Mouse (Mus musculus): ENCODE data around the gene Acap1.
"Not testable (repeated sequence)": the region's sequence is repeated elsewhere in the genome, so short reads cannot be mapped to it uniquely, and the experiment has no call there.

The Acap1 gene

DNA sequence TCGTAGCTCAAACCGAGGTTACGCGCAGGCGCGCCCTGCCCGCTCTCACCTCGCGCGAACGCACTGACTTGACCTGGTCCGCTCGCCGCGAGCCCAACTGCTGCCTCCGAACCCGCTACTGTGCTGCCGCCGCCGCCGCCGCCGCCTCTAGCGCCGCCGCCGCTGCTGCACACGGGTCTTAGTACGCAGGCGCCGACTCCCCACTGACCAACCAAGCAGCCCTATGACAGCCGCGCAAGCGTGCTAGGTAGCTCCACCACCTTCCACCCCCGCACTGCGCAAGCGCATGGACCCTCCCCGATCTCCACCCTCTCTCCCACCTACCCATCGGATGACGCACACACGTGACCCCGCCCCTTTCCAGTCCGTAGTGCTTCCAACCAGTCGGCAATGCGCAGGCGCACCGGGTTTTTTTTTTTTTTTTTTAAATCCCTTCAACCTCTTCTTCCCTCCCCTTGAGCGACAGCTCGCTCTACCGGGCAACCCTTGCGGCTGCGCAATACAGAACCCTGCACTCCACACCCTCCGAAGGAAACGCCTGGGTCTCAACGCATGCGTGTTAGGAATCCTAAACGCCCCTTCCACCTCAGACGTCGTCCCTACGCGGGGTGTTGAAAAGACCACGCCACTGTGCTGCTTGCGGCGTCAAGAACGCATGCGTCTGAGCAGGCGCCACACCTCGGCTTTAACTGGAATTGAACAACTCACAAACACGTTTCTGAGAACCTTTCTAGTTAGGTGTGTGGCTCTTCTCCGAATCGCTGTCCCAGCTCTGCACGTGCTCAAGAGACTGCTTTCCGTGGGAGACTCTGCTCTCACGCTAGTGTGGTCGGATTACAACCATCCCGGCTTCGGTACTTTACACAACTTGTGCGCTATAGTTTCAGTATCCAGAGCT is 26.0 kb upstream of the Acap1 start, which contains the start of gene Eif5a:
Gene Eif5a, minus strand, starts transcription at position 845 of the 898 bp plus-strand sequence.
- peak; percentile 100 for DNase-seq (ENCODE audit: low spot score)

- peak; percentile 39 for DNase-seq (ENCODE audit: low spot score)
These were observed 25.1 kb upstream of the Acap1 start for GRCm38 (mm10) chr11:69920266-69921031.

GRCm38 (mm10) chr11:69919661-69920265 is 24.4 kb upstream of the Acap1 start:
- peak; percentile 63 for DNase-seq (ENCODE audit: low spot score)

- no peak for DNase-seq (ENCODE audit: low spot score)
These were observed 23.7 kb upstream of the Acap1 start for GRCm38 (mm10) chr11:69919053-69919452.

- no peak for DNase-seq (ENCODE audit: low spot score)
These were observed 22.8 kb upstream of the Acap1 start for GRCm38 (mm10) chr11:69918118-69918517.

- no peak for DNase-seq (ENCODE audit: low spot score)
These were observed 22.1 kb upstream of the Acap1 start for GRCm38 (mm10) chr11:69917379-69917948.

DNA sequence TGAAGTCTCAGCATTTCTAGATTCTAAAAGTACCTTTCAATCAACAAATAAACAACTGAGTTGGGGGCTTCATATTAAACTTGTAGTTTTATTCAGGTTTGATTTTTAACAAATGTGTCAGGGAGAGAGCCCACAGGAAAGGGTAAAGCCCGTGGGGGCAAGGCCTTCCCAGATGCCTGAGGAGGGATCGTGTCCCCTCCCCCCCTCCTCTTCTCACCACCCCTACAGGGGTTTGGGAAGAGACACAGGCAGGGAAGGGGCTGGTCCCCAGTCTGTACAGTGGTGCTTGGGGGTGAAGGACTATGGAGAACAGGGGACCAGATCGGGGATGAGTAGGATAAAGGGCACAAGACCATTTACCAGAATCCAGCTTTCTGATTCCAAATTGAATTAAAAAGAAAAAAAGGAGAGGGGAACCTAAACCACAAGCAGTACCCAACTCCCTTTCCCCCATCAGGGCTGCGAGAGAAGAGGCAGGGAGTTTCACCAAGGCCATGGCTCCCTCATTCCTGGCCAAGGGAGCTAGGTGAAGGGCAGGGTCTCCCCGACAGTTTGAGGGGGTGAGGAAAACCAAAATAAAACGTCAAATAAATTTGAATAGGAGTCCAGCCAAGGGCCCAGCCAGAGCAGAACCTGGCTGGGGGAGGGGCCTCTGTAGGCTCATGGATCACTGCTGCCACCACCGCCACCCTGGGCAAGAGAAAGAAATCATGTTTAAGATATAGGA is 21.5 kb upstream of the Acap1 start:
- DNase-seq (ENCODE audit: low spot score): not testable (repeated sequence)

DNA sequence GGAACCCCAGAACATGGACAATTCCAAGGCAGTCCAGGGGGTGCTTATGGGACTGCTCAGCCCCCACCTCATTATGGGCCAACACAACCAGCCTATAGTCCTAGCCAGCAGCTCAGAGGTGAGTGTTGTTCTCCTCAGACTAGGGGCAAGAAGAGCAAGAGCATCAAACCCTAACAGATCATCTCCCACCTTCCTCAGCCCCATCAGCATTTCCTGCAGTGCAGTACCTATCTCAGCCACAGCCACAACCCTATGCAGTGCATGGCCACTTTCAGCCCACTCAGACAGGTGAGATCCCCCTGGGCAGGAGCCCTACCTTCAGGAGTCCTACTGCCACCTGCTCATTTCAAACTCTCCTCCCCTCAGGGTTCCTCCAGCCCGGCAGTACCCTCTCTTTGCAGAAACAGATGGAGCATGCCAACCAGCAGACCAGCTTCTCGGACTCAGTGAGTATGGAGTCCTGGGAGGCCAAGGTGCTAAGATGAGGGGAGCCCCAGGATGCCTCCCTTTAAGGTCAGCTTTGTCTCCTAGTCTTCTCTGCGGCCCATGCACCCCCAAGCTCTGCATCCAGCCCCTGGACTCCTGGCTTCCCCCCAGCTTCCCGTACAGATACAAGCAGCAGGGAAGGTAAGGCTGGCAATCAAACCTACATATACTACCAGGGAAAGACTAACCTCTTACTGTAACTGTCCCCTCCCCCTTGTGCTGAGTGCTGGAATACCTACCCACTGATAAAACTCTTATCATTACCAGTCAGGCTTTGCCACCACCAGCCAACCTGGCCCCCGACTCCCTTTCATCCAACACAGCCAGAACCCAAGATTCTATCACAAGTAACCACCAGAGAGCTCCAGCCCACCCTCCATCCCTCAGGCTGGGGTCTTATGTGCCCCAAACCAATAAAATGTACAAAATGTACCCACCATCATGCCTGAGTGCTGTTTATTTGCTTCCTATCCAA is 20.6 kb upstream of the Acap1 start:
- DNase-seq (ENCODE audit: low spot score): no peak

- no peak for DNase-seq (ENCODE audit: low spot score)
These were observed 19.6 kb upstream of the Acap1 start for GRCm38 (mm10) chr11:69914917-69915430.

DNA sequence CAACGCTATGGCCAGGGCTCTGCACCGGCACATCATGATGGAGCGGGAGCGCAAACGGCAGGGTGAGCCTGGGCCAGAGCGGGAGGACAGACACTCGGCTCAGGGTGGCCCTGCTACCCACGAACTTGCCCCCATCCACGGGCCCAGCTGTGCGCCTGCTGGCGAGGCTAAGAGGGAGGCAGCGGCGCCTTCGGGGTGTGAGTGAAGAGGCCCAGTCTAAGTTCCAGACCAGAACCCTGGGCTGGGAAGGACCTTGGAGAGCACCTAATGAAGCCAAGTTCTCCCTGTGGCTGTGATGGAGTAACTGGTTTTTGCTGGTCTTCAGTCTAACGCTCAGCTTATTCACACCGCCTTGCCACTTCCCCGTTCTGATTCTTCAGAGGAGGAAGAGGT is 19.0 kb upstream of the Acap1 start:
- no peak for DNase-seq (ENCODE audit: low spot score)

GRCm38 (mm10) chr11:69913554-69914371 is 18.4 kb upstream of the Acap1 start, which contains the start of gene Gps2:
Gene Gps2 (plus strand): TSS chr11:69913888.
- peak; percentile 86 for DNase-seq (ENCODE audit: low spot score)

- no peak for DNase-seq (ENCODE audit: low spot score)
These were observed 17.6 kb upstream of the Acap1 start for GRCm38 (mm10) chr11:69912716-69913530.

DNA sequence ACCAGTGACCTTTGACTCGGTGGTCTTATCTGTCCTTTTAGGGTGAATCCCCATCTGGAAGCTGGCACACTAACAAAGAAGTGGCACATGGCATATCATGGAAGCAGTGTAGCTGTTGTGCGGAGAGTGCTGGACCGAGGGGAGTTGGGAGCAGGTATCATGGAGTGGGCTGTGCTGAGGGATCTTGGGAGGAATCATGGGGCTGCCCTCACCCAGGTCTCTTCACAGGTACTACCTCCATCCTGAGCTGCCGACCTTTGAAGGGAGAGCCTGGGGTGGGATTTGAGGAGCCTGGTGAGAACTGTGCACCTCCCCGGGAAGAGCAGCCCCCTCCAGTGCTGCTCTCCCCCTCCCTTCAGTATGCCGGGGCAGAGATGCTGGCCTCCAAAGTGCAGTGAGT is 16.4 kb upstream of the Acap1 start:
- DNase-seq (ENCODE audit: low spot score): no peak

DNA sequence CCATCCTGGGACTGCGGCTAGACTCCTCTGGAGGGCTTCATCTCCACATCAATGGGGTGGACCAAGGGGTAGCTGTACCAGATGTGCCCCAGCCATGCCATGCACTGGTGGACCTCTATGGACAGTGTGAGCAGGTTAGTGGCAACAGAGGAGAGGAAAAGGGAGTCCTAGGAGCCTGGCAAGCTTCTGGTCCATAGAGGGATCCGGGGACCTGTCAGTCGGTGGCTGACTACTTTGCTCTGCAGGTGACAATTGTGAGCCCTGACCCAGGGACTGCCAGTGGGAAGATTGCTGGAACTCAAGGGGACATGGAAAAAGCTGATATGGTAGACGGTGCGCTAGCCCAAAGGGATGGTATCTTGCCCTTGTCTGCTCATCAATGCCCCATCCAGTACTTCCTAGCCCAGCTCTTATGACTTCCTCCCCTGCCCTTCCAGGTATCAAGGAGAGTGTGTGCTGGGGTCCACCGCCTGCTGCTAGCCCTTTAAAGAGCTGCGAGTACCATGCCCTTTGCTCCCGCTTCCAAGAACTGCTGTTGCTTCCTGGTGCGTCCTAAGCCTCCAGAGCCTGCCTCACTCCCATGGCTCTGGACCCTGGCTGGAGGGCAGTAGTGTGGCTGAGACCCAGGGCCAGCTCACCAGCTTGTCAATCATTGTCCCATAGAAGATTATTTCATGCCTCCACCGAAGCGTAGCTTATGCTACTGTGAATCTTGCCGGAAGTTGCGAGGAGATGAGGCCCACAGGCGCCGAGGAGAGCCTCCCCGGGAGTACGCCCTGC is 15.6 kb upstream of the Acap1 start:
- no peak for DNase-seq (ENCODE audit: low spot score)

DNA sequence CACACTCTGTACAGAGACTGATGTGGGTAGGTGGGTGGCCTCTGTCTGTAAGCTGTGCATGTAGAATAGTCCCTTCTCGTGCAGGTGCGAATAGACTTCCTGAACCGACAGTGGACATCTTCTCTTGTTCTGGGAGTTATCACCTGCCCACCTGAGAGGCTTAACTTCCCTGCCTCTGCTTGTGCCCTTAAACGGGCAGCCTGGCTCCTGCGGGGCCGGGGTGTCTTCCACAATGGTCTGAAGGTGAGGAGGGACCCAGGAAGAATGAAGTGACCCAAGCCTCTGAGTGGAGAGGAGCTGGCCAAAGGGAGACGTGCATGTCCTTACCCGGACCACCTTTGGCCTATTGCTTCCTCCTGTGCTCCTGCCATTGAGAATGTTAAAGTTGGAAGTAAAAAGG is 14.8 kb upstream of the Acap1 start:
- no peak for DNase-seq (ENCODE audit: low spot score)

- DNase-seq (ENCODE audit: low spot score): no peak
These were observed 13.8 kb upstream of the Acap1 start for GRCm38 (mm10) chr11:69909174-69909573.

DNA sequence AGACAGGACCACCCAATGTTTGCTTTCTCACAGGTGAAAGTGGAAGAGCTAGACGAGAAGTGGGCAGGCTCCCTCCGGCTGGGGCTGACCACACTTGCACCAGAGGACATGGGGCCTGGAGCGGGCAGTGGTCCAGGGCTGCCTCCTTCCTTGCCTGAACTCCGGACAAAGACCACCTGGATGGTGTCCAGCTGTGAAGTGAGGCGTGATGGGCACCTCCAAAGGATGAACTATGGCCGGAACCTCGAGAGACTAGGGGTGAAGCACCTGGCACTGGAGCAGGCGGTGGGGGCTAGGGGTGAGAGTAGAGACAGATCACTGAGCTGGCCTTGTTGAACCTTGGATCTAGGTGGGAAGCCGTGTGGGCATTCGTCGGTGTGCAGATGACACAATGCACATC is 13.3 kb upstream of the Acap1 start:
- no peak for DNase-seq (ENCODE audit: low spot score)

DNA sequence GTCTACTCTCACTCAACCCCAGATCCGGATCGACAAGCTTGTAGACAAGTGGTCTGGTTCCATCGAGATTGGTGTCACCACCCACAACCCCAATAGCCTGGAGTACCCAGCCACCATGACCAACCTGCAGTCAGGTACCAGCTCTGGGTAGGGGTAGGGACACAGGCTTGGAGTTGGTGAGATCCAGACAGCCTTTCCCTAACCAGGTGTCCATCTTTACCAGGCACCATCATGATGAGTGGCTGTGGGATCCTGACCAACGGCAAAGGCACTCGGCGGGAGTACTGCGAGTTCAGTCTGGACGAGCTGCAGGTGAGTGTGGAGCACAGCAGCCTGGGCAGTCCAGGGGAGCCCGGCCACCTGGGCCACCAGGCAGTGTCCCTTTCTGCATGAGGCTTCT is 9.0 kb upstream of the Acap1 start:
- DNase-seq (ENCODE audit: low spot score): no peak

All from ovary, adult 18-20 months (tissue).